Mouse (Mus musculus) layer of hippocampus, postnatal 14 days (tissue): Measurements from ENCODE around the gene Ager. TPM values are rescaled to one million over a fixed set of nuclear protein-coding genes. Genes with fewer than 3 reads are reported as not detected.

Experiments
- DNase-seq, 2 experiments: peaks; one replicate each; pipeline ENCODE4 v3.0.0; 2021 to 2022; ENCODE audit warnings: low spot score in 2 of 2, mixed read lengths in 1 of 2
- total RNA-seq, 2 experiments: library from RNA; stranded (reverse); gene quantifications; 2 replicates each; pipeline ENCODE4 v1.2.3; 2021

The Ager gene
- total RNA-seq, 2 experiments from 2014 or later, result 1.2 to 1.5 TPM

GRCm38 (mm10) chr17:34585121-34585520 is 12.5 kb upstream of the Ager start:
- no peak for DNase-seq

DNA sequence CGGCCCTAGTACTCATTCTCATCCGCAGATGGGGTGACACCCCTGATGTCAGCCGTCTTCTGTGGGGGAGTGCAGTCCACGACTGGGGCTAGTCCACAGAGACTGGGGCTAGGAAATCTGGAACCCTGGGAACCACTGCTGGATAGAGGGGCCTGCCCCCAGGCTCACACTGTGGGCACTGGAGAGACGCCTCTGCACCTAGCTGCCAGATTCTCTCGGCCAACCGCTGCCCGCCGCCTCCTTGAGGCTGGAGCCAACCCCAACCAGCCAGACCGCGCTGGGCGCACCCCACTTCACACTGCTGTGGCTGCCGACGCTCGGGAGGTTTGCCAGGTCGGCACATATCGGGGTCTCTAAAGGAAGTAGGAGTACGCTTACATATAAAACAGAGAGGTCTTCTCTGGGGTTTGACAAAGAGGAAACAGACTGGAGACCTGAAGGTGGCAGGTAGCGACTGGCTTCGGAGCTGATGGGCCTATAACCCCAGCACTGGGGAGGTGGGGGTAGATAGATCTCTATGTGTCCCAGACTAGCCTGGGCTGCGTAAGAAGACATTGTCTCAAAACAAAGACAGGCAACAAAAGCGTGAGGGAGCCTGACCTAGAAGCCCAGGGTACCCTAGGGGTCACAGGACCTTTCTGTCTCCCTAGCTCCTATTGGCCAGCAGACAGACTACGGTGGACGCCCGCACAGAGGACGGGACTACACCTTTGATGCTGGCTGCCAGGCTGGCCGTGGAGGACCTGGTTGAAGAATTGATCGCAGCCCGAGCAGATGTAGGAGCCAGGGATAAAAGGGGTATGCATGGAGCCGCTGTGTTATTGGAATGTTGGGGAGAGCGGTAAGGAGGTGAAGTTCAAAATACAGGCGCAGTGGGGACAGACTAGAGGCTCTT is 11.5 kb upstream of the Ager start:
- DNase-seq, result no peak

DNA sequence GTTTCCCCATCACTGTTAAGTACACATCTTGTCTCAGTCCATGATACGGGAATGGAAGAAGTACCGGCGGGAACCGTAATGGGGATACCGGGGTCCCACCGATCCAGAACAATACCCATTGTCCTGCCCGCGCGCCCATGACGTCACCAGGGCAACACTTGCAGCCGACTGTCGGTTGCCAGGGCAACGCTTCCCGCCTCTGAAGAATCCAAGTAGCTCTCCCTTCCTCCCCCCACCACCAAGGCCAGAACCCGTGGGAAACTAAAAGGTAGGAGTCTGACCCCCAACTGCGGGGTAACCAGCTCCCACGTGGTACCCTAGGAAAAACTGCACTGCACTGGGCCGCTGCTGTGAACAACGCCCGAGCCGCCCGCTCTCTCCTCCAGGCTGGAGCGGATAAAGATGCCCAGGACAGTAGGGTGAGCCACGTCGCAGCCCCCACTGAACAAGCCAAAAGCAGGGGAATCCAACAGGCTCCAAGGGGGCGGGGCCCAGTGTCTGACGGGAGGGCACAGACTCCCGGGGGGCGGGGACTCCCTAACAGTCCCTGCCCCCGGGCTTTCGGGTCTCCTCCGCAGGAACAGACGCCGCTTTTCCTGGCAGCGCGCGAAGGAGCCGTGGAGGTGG is 10.8 kb upstream of the Ager start:
- DNase-seq, result peak; percentile 86 to 92

DNA sequence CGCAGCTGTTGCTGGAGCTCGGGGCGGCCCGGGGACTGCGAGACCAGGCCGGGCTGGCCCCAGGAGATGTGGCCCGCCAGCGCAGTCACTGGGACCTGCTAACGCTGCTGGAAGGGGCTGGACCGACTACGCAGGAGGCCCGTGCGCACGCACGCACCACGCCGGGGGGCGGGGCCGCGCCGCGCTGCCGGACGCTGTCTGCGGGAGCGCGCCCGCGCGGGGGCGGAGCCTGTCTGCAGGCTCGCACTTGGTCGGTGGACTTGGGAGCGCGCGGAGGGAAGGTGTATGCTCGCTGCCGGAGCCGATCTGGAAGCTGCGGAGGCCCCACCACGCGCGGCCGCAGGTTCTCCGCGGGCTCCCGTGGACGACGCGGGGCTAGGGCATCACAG is 10.2 kb upstream of the Ager start:
- peak; percentile 97 to 99 for DNase-seq

DNA sequence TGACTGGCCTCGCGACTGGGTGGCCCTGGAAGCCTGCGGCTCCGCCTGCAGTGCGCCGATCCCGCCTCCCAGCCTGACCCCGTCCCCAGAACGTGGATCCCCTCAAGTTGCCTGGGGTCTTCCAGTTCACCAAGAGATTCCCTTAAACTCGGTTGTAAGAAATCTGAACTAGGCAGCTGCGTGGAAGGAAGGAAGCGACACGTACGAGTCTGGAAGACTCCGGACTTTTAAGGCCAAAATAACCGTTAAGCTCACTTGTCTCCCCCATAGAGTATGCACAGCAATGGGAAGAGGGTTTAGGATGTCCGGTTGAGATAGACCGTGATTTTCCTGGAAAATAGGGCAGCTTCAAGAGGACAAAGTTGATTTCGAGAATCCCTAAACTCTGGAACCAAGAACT is 9.8 kb upstream of the Ager start:
- no peak for DNase-seq

DNA sequence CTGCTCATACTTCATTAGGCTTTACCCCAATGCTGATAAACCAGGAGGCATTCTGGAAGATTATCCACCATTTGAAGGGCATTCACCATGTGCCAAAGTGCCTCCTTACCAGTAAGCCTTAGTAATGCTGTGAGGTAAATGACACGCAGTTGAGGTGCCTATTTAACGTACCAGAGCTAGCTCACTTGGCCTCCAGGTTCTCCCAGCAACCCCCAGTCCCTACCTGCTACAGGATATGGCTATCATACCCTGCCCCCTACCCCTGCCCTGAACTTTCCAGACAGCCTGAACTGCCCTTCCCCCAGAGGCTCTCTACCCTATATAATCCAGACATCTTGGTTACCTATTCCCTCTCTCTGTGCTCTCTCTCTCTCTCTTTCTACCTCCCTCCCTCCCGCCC is 8.9 kb upstream of the Ager start:
- DNase-seq, result no peak

- no peak for DNase-seq
Measured at GRCm38 (mm10) chr17:34589206-34589605, 8.5 kb upstream of the Ager start.

DNA sequence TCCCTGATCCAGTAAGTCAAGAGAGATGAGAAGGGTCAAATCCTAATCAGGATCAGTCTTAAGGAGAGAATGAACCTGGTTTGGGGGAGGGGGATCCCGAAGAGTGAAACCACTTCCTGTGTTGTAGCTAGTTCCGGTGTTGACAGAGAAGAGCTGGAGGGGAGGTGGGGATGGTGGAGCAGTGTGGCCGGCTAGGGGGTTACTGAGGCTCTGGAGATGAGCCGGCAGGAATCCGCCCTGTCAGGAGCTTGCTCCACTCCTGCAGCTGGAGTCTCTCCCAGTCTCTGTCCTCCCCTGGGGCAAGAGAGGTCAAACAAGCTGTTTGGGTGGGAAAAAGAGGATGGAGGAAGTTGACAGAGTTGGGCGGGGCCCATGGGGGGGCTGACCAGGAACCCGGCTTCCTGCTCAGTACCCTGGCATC is 8.0 kb upstream of the Ager start, which contains the start of gene Gpsm3:
Gpsm3 (plus strand) TSS at position 126 of the 421 bp plus-strand sequence.
- no peak for DNase-seq

DNA sequence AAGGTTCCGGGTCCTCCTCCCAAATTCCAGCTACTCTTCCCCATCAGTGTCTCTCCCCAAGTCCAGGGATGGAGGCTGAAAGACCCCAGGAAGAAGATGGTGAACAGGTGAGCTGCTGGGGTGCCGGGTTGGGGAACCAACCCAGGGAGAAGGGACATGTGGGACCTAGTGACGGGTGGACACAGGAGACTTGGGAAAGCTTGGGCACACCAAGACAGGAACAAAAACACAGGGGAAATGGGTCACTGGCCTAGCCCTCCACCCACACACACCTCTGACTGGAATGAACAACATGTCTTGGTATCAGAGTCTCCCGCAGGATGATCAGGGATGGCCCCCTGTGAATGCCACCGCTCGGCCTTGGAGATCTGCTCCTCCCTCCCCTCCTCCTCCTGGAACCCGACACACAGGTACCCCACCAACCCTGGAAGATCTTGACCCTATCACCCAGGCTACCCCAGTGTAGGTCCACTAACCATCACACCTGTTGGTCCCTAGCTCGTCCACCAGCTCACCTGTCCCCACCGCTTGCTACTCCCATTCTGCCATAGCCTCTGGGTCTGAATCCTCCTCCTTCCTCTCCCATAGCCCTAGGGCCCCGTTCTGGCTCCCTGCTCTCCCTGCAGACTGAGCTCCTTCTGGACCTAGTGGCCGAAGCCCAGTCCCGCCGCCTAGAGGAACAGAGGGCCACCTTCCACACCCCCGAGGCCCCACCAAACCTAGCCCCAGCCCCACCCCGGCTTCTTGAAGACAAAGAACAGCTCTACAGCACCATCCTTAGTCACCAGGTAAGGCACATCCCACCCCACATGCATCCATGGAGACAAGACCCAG is 7.3 kb upstream of the Ager start:
- DNase-seq, result peak in 1 of 2 experiments; percentile 10

GRCm38 (mm10) chr17:34591029-34591993 is 6.4 kb upstream of the Ager start, which contains the start of gene Pbx2:
TSS of gene Pbx2 (plus strand) at chr17:34591266.
- no peak for DNase-seq

DNA sequence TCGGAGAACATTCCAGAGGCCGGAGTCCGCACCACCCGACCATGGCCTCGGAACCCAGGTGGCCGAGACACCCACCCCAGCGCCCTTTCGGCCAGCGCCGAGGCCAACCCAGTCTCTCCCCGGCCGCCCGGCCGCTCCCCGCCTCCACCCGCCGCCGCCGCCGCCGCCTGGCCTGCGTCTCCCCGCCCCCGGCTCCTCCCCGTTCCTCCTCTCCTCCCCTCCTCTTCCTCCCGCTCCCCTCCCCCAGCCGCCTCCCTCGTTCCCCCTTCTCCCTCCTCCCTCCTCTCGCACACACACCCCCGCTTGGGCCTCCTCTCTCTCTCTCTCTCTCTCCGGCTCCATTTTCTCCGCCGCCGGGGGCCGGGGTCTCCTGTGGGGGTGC is 5.7 kb upstream of the Ager start:
- DNase-seq, result peak; percentile 69 to 82

- DNase-seq, result no peak
Measured at GRCm38 (mm10) chr17:34592581-34593549, 4.8 kb upstream of the Ager start.

- DNase-seq, result no peak
Measured at GRCm38 (mm10) chr17:34593752-34594525, 3.7 kb upstream of the Ager start.

- DNase-seq, result no peak
Measured at GRCm38 (mm10) chr17:34596098-34596497, 1.6 kb upstream of the Ager start.

- DNase-seq, result no peak
Measured at GRCm38 (mm10) chr17:34599891-34600290, 2.2 kb downstream of the Ager start.

DNA sequence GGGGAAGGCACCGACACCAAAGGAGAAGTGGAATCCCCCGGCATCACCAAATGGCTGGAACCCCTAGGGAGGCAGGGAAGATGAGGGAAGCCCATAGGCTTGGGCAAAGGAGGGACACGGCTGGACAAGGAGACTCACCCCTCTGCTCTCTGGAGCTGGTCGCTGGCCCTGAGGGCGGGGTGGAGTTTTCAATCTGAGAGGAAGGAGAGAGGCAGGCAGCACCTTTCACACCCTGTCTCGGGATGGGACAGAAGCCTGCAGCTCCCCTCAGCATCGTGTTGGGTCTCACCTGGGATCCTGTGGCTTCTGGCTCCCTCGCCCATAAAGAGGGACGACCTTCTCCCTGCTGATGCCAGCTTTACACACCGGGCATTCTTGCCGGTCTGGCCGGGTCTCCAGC is 4.1 kb downstream of the Ager start:
- DNase-seq, result no peak

- peak; percentile 97 to 100 for DNase-seq
Measured at GRCm38 (mm10) chr17:34603375-34604060, 5.9 kb downstream of the Ager start, which contains the start of gene Rnf5. TSS of gene Rnf5 (minus strand) at chr17:34603690.

DNA sequence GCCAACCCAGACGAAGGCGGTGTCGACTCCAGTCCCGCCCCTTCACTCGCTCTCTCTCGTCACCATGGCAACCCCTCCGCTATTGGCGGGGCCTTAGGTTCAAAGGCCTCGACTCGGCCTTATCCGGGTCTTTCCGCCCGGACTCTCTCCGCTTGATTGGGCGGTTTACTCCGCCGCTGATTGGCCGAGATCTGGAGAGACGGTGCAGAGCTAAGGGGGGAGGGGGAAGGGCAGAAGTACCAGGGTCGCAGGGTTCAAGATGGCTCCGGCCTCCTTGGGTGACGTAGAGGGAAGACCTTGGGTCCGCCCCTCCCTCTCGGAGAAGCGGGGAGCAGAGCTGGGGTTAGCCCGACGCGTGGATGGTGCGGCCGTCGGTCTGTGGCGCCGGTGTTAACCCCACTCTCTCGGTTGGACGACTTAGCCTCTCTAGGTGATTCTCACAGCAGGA is 6.4 kb downstream of the Ager start, which contains the start of gene Agpat1:
Agpat1 (plus strand) TSS at position 202 of the 448 bp plus-strand sequence.
- DNase-seq, result peak; percentile 96 to 99
